Mouse (Mus musculus): Measurements from ENCODE around the gene Dvl3.

DNA sequence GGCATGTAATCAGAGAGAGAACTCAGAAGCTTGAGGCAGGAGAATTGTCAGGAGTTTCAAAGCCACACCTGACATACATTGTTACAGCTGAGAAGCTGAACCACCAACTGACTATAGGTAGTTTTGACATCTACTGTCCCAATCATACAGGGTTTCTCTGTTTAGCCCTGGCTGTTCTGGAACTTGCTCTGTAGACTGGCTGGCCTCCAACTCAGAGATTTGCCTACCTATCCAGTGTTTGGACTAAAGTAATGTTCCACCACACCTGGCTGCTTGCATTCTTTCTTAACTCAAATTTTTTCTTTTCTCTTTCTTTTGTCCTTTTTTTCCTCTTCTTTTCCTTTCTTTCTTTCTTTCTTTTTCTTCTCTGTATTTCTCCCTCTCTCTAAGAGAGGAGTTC lies 750 bp upstream of the Dvl3 start:
- TF ChIP-seq POLR2A (IDR thresholded peaks at IDR 0.05; ENCODE audit: insufficient read depth, low read depth, low read length) (no peak), CTCF (IDR thresholded peaks at IDR 0.05) (no peak), EP300 (IDR thresholded peaks at IDR 0.05; ENCODE audit: insufficient read depth, low read depth, low read length) (no peak)

Data from heart, adult 2 months (tissue).